Mouse (Mus musculus) lung, postnatal 25 days (tissue): ENCODE measurements around the gene Xrra1.
A peak's percentile ranks its signal among the peaks of the same experiment; 100 is the strongest.

Experiments
- DNase-seq: peaks from one replicate; pipeline ENCODE4 v3.0.0; 2022; ENCODE audit warnings: low spot score

Xrra1 gene

GRCm38 (mm10) chr7:99858813-99859585 lies at the start of gene Xrra1:
Gene Xrra1 (plus strand): TSS chr7:99859116.
- peak; percentile 99 for DNase-seq

- no peak for DNase-seq
Observed at GRCm38 (mm10) chr7:99810814-99811213, 48.1 kb upstream of the Xrra1 start.

GRCm38 (mm10) chr7:99811661-99812060 lies 47.3 kb upstream of the Xrra1 start:
- DNase-seq = no peak

GRCm38 (mm10) chr7:99813394-99813793 lies 45.5 kb upstream of the Xrra1 start:
- DNase-seq = peak; percentile 46

- DNase-seq = peak; percentile 41
Observed at GRCm38 (mm10) chr7:99818181-99818725, 40.7 kb upstream of the Xrra1 start.

GRCm38 (mm10) chr7:99821953-99822352 lies 37.0 kb upstream of the Xrra1 start:
- no peak for DNase-seq

GRCm38 (mm10) chr7:99822426-99822825 lies 36.5 kb upstream of the Xrra1 start:
- DNase-seq = no peak

GRCm38 (mm10) chr7:99823045-99823663 lies 35.8 kb upstream of the Xrra1 start:
- no peak for DNase-seq

GRCm38 (mm10) chr7:99824649-99825483 lies 34.0 kb upstream of the Xrra1 start:
- no peak for DNase-seq

GRCm38 (mm10) chr7:99825511-99825910 lies 33.4 kb upstream of the Xrra1 start:
- DNase-seq = no peak

- no peak for DNase-seq
Observed at GRCm38 (mm10) chr7:99826096-99826495, 32.8 kb upstream of the Xrra1 start.

- peak; percentile 95 for DNase-seq
Observed at GRCm38 (mm10) chr7:99828083-99828570, 30.8 kb upstream of the Xrra1 start, which contains the start of gene Neu3. Gene Neu3 (minus strand): TSS chr7:99828417.

- DNase-seq = no peak
Observed at GRCm38 (mm10) chr7:99833115-99833845, 25.6 kb upstream of the Xrra1 start.

- no peak for DNase-seq
Observed at GRCm38 (mm10) chr7:99833846-99834222, 25.1 kb upstream of the Xrra1 start.

GRCm38 (mm10) chr7:99834314-99834853 lies 24.5 kb upstream of the Xrra1 start:
- no peak for DNase-seq

GRCm38 (mm10) chr7:99836781-99837180 lies 22.1 kb upstream of the Xrra1 start:
- peak; percentile 8 for DNase-seq

GRCm38 (mm10) chr7:99837358-99838071 lies 21.4 kb upstream of the Xrra1 start:
- peak; percentile 50 for DNase-seq

- no peak for DNase-seq
Observed at GRCm38 (mm10) chr7:99838241-99838640, 20.7 kb upstream of the Xrra1 start.

- DNase-seq = no peak
Observed at GRCm38 (mm10) chr7:99845533-99846236, 13.2 kb upstream of the Xrra1 start.

GRCm38 (mm10) chr7:99850534-99850933 lies 8.4 kb upstream of the Xrra1 start:
- DNase-seq = no peak
